Mouse (Mus musculus): ENCODE measurements around the gene Cmtm7. TPM values are rescaled to one million over a fixed set of nuclear protein-coding genes. Genes with fewer than 3 reads are reported as not detected.

Cmtm7 gene
- 10 to 100 TPM; 65.4 to 83.6 TPM for total RNA-seq (2023)

DNA sequence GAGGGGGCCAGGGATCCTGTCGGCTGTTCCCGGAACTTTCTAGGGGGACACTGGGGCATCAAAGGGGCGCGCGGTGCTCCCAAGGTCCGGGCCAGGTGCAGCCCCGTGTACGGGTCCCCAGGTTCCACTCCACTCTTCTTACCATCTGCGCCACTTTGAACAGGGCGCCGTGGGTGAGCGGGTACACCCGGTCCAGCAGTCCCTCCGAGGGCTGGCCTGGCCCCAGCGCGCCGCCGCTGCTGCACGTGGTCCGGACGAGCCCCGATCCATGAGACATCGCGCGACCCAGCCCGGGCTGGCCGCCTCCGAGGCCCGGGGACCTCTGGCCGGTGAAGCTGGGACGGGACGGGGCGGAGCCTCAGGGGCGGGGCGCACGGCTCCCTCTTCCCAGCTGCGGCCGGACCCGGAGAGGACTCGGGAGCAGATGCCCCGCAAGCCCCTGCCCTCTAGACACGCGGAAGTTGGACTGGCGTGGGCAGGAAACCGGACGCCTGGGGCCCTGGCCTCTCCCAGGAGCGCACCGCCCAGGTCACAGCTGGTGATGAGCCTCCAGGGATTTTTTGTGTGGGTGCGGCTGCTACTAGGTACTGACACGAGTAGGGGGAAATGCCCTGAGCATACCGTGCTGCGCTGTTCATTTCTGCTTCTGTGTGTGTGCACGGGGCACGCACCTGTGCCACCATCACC lies at the start of gene Cmtm7:
Cmtm7 (minus strand) TSS at position 331 of the 687 bp plus-strand sequence.

DNA sequence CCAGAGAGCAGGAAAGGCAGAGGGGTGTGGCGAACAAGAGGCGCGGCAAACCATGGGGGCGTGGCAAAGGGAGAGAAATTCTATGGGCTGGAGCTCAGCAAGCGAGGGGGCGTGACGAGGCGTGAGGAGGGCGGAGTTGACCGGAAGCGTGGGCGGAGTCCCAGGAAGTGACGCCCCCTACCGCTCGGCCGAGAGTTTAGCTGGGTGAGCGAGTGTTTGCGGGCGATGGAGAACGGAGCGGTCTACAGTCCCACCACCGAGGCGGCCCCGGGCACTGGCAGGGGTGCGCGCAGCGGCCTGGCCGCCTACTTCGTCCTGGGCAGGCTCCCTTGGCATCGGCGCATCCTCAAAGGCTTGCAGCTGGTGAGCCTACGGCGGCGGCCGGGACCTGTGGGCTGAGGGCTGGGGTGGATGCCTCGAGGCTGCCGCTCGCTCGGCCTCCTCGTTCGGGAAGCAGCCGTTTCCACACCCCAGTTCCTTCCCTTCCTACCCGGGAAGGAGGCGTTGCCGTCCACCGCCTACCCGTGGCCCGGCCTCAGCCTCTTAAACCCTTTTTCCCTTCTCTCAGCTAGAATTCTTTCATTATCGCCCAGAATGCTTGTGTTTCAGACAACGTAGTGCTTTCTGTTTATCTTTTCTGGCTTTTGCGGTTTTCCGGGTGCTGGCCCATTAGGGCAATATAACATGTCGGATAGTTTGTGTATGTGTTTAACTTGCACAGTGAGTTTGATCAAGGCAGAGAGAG lies 50.5 kb downstream of the Cmtm7 start, which contains the start of gene Cmtm6:
Cmtm6 (plus strand) TSS at position 106 of the 745 bp plus-strand sequence.

Other genes with a start within 250 kb of the Cmtm7 start
- gene Trim71, start 217.5 kb downstream of the Cmtm7 start, total RNA-seq (2023): not detected
- gene Cnot10, start 141.7 kb downstream of the Cmtm7 start, total RNA-seq (2023): 10 to 100 TPM; 65.0 to 65.5 TPM
- 10 to 100 TPM; 45.3 to 55.7 TPM for gene Dync1li1, start 93.1 kb downstream of the Cmtm7 start, total RNA-seq (2023)
- gene Cmtm6, start 50.7 kb downstream of the Cmtm7 start, total RNA-seq (2023): 100 to 1,000 TPM in 1 of 2 experiments, 10 to 100 TPM in 1; 96.3 to 100 TPM
- not detected for gene Cmtm8, start 62.3 kb upstream of the Cmtm7 start, total RNA-seq (2023)
- 10 to 100 TPM; 40.9 to 41.0 TPM for gene Gpd1l, start 152.1 kb upstream of the Cmtm7 start, total RNA-seq (2023)
- gene Osbpl10, start 196.7 kb upstream of the Cmtm7 start, total RNA-seq (2023): not detected
- 100 to 1,000 TPM; 210 to 219 TPM for gene Rps27rt, start 200.9 kb upstream of the Cmtm7 start, total RNA-seq (2023)